Mouse (Mus musculus) c-Kit-positive CD71-negative TER-119-negative erythroid progenitor cells, embryonic 14.5 days (primary cell): ENCODE data around the gene Hmcn2.
A peak's percentile ranks its signal among the peaks of the same experiment; 100 is the strongest.

ENCODE experiments used
- DNase-seq: peaks from one replicate; pipeline ENCODE4 v3.0.0-alpha.2; 2013; ENCODE audit warnings: low read depth

The Hmcn2 gene

DNA sequence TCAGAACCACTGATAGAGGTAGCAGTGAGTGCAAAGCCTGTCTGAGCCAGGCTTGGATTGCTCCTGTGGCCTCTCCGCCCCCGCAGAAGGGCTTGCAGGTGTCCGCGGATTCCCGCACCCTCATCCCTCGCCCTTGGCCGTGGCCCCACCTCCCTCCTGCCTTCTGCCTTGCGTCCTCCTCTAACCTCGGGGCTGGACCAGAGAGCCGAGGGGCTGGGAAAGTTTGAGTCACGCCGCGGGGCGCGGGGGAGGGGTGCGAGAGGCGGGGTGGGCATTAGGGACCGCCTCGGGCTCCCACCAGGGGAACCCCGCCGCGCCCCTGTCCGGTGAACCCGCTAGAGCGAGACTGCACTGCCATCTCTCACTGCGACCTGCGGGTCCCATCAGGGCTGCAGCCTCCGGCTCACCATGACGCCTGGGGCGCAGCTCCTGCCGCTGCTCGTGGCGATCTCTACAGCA is at the start of gene Hmcn2:
Gene Hmcn2, plus strand, starts transcription at position 409 of the 459 bp plus-strand sequence.
- no peak for DNase-seq

DNA sequence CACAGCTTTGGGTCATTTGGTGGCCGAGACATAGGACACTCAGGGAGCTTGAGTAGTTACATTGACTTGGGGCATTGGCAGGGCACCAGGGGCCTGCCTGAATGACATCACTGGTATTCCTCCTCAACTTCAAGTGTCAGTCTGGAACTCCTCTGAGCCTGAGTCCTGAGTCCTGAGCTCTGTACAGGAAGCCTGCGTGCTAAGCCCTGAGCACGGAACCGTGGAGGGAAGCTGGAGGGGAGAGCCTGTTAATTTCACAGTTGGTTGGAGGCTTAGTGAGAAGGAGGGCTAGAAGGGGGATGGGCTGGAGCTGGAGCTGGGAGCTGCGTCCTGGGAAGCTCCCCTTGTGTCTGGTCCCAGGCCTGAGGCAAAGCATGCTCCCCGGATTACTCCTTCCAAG is 46.8 kb upstream of the Hmcn2 start:
- DNase-seq, result no peak

DNA sequence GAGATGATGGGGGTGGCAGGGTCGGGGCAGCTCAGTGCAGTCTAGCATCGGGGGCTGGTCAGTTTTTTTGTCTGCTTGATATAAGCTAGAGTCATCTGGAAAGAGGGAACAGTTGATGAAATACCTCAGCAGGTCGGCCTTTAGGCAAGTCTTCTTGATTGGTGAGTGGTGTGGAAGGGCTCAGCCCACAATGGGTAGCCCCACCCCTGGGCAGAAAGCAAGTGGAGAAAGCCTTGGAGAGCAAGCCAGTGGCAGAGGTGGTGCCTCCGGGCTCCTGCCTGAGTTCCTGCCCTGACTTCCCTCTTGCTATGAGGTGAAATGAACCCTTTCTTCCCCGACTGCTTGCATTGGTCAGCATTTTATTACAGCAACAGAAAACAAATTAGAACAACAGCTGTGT is 45.6 kb upstream of the Hmcn2 start:
- no peak for DNase-seq

DNA sequence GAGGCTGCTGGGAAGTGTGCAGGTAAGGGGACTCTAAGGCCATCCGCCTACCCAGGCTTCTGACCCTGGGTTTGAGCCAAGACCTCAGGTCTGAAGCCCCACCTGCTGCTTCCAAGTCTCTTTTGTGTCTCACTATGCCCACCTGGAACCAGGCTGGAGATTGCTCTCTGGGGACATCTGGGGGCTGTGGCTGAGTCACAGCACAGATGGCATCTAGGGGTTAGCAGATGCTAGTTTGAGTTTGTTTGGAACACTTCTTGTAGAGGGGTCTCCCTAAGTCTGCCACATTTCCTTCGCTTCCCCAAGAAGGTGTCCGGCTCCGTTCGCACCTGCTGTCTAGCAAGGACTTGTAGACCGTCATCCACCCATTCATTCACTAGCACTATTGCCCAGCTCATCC is 45.0 kb upstream of the Hmcn2 start:
- no peak for DNase-seq

DNA sequence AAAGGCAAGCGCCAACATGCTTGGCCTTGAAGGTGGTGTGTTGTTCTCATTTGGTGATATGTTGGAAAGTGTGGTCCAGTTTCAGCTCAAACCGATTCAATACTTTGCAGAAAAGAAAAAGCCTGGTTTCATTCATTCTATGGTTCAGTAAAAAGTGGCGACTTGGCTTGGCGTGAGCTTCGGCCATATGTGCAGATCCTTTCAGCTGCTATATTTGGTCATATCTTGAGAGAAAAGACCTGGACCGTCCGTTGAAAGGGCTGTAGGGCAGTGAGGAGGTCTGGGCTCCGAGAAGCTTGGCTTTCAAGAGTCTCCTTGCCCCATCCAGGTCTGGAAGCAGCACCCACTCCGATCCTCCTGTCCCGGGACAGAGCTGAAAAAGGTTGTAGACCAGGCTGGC is 44.4 kb upstream of the Hmcn2 start:
- DNase-seq, result no peak

DNA sequence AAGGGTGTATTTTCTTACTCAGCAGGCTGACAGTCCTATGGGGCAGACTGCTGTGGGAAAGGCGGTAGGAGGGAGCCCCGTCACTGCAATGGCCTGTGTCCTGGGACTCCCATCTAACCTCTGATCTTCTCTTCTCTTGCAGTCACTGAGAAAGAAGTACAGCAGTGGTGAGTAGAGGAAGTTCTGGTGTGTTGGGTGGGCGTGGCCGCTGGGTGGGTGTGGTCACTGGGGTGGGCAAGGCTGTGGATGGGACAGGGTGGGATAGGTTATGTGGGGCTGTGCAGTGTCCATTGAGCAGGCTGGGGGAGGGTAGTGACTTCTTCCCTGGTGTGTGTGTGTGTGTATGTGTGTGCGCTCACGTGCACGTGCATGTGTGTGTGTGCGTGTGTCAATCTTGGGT is 43.7 kb upstream of the Hmcn2 start:
- DNase-seq, result no peak

DNA sequence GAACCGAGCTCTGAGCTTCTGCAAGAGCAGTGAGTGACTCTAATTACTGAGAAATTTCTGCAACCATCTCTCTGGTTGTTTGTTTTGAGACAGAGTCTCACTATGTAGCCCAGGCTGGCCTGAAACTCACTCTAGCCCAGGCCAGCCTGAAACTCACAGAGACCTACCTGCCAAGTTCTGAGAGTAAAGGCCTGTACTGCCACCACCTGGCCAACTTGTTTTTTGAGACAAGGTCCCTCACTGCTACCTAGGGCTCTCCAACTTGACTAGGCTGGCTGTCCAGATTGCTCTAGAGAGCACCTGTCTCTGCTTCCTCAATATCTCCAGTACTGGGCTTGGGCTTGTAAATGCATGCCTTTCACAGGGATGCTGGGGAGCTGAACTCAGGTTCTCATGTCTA is 43.1 kb upstream of the Hmcn2 start:
- no peak for DNase-seq

DNA sequence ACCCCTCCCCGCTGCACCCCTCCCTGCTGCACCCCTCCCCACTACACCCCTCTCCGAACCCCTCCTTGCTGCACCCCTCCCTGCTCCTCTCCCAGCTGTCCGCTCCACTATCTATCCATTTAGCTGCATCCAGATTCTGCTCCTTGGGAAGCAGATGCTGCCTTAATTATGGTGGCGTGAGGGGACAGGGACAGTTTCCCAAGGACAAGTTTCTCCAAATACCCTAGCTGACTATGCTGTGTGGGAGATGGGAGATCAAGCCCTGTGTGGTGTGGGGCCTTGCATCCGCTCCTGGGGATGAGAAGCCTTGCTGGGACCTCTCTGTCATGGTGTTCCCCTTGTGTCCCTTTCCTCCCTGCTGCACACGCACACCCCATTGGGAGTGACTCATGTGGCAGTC is 39.2 kb upstream of the Hmcn2 start:
- no peak for DNase-seq

DNA sequence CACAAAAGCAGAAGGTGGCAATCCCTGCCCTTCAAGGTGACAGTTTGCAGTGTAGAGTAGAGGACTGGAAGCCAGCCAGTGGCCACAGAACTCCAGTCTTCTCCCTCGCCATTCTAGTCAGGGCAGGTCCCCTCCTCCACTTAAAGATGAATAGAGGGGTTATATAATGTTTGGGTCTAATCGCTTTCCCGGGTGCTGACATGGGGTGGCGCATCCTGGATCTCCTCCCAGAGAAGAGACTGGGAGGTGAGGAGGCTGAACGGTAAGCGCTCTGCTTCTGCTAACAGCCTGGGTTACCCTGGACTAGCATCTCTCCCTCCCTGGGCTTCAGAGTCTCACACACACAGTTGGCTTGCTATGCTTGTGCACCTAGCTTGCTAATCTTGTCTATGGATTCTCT is 36.4 kb upstream of the Hmcn2 start:
- no peak for DNase-seq

DNA sequence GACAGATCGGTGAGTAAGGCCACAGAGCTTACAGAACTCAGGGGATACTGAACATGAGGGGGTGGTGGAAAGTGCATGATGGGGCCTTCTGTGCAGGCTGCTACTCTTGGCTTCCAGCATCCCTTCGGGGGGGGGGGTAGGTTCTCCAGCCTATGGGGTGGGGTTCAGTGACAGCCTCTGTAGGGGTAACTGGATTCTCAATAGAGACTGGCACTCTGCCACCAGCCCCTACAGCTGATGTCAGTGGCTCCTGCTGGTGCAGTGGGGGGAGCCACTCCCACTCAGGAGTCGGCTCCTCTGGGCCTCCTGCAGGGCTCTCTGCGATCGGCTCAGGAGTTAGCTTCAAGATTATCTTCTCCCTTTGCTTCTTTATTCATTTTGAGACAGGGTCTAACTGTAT is 35.7 kb upstream of the Hmcn2 start:
- DNase-seq, result no peak

DNA sequence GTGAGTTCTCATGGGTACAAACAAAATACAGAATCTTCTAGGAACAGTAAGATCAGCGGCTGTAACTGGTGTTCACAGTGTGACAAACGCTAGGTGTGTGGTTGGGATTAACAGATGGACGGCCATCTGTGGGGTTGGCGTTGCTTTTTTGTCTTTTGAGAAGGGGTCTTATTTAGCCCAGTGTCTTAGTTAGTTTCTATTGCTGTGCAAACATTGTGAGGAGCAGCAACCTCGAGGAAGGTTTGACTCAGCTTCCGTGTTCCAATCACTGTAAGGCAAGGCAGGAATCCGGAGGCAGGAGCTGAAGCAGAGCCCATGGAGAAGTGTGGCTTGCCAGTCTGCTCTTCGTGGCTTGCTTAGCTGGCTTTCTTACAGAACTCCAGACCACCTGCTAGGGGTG is 33.1 kb upstream of the Hmcn2 start:
- no peak for DNase-seq

DNA sequence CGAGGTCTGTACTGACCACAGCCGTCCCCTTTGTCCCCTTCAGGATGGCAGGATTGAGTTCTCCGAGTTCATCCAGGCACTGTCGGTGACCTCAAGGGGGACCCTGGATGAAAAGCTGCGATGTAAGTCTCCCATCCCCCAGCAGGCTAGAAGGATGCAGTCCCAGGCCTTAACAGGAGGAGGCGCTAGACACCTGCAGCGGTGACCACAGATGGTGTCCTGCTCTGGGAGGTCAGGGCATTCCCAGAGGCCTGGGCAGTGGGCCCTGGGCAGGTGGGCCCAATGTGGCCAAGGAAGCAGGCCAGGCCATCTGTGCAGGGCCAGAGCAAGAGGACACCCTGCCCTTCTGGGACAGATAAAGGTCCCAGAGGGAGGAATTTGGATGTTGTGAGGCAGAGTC is 31.9 kb upstream of the Hmcn2 start:
- DNase-seq, result no peak

DNA sequence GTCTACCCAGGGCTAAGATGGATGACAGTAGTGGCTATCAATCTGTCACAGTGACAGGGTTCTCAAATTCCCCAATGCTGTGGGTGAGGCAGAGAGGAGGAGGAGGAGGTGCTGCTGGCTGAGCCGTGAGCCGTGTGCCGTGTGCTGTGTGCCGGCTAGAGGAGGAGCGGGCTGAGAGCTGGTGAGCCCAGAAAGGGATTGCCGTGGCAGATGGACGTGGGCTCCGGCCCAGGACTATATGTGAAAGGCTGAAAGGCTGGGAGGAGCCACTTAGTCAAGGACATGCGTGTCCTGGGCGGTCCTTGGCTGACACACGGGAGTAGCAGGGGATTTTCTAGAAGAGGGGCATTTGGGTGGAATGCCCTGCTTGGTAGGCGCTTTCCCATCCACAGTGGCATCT is 31.3 kb upstream of the Hmcn2 start:
- DNase-seq, result no peak

DNA sequence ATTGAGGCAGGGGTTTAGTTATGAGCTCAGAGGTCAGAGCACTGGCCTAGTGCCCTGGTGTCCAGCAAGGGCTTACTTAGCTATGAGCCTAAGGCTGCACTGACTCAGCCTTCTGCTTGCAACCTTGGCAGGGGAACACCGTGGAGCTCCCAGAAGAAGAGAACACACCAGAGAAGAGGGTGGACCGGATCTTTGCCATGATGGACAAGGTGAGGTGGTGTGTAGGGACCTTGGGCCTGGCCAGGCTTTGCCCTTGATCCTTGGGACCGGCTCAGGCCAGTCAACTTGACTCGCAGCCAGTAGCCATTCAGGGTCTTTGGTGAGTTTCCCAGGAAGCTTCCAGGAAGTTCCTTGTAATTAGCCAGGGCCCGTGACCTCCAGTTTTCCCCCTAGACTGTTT is 29.7 kb upstream of the Hmcn2 start:
- no peak for DNase-seq

DNA sequence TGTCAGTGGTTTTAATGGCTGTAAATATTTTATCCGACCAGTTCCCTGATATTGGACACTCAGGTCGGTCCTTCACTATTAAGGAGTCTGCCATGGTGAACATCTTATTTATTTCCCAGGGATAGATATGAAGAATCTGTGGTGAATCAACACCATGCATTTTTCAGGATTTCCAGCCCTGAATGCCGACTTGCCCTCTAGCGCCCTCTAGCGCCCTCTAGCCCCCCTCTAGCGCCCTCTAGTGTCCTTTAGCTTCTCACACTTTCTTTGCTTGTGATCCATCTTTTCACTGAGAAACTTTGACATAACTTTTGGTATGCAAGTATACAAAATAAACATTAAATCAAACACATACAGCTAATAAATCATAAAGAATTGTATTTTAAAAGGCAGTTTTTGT is 22.8 kb upstream of the Hmcn2 start:
- DNase-seq, result peak; percentile 49

DNA sequence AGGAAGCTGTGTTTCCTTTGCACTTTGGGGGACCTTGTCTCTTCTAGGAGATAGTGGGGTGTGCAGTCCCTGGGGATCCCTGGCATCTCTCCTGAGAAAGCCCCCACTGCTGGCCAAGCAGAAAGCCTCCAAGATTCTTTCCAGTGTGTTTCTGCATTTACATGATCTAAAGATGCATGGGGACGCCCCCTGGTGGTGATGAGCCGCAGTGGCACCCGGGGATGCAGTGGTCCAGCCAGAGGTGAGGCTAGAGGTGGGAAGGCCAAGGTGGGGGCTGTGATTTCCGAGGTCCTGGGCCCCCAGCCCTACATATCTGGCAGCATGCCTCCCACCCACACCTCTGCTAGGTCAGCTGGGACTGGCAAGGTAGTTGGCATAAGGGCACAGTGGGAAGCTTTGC is 19.2 kb upstream of the Hmcn2 start:
- peak; percentile 49 for DNase-seq

DNA sequence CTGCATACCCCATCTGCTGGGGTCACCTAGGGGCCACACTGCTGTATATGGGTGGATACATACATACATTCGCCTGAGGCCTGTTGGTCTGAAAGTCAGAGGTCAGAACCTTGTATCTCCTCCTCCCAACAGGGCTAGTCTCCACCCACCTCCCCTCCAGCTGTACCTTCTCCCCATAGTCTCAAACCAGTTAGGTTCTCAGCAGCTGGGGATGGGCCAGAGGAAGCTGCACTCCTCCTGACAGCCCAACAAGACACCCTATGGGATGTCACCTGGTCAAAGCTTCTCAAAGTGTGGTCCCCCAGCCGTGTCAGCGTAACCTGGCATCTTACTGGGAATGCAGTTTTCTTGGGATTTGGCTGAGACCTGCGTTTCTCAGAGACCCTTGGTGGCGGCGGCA is 17.8 kb upstream of the Hmcn2 start:
- no peak for DNase-seq

DNA sequence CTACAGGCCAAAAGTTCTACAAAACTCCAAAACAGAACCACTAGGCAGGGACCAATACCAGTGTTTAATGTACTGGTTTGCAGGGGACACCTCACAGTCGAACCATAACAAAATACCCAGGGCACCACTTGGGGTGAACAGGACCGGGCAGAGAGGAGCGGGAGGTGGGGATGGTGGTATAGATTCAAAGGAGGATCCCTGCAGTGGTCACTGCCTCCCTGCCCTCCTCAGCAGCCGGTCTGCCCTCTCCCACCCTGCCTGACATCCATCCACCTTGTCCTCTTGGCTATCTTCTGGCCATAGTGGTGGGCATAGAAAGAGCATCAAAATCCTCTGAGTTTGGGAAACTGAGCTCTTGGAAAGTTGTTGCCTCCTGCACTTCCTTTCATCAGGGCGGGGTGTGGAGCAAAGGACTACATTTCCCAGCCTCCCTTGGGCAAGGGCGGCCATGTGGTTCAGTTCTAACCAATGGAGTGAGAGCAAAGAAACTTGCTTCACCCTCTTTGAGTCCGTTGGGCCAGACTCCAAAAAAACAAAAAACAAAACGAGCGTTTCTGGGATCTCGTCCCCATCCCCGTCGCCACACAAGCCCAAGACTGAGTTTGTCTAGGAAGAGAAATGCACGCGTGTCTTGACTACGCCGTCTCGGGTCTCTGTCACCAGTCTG is 16.5 kb upstream of the Hmcn2 start:
- DNase-seq, result no peak

DNA sequence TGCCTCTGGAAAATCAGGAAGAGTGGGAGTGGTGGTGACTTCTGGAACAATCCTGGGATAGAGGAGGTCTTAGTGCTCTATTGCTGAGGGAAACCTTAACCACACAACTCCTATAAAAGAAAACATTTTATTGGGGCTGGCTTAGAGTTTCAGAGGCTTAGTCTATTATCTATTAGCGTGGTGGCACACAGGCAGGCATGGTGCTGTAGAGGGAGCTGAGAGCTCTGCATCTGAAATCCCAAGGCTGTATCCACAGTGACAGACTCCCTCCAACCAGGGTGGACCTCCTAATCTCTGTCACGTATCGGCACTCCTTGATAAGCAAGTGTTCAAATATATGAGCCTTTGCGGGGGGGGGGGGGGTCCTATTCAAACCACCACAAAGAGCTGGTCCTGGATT is 15.4 kb upstream of the Hmcn2 start:
- DNase-seq, result no peak

DNA sequence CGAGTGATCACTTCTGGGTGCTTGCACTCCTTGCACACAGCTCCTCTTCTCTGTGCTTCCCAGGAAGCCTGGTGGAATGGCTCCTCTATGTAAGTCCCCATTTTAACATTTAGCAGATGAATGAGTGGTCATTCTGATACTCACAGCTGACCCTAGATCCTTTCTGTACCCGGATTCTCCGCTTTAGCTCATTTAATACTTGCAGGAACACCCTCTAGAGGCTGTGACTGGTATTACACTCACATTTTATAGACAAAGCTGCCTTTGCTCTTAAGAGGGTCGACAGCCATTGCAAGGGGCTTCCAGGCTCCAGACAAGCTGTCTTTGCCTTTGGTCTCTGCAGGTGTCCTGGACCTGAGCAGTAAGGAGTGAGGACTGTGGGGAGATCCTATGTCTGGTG is 14.9 kb upstream of the Hmcn2 start:
- peak; percentile 60 for DNase-seq

DNA sequence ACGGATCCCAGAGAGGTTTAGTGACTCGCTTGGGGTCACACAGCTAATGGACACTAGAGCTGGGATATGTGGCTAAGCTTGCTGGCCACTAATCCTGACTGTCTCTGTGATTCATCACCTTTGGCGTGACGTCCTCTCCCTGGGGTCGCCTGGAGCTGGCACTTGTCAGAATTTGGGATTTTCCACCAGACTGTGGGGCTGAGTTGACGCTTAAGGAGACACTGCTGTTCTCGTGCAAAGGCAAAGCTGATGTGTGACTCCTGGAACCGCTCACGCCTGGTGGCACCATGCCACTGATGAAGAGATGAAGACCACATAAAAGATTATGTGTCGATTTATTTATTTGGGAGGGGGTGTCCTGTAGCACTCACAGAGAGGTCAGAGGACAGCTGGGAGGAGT is 14.2 kb upstream of the Hmcn2 start:
- DNase-seq, result no peak

DNA sequence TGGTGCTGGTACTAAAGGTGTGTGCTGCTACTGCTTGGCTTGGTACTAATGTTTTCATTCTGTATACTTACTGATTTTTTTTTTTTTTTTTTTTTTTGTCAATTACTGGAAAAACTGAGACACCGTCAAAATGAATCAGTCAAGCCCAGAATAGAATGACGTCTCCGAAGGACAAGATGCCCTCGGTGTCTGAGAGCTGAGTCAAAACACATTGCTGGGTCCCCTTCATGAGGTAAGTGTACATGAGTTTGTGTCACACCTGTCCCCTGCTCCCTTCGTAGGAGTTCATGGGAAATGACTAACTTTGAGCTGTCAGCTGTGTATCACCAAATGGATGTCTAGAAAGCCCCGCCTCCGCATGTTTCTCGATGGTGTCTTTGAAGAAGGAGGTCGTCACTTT is 11.0 kb upstream of the Hmcn2 start:
- DNase-seq, result no peak

DNA sequence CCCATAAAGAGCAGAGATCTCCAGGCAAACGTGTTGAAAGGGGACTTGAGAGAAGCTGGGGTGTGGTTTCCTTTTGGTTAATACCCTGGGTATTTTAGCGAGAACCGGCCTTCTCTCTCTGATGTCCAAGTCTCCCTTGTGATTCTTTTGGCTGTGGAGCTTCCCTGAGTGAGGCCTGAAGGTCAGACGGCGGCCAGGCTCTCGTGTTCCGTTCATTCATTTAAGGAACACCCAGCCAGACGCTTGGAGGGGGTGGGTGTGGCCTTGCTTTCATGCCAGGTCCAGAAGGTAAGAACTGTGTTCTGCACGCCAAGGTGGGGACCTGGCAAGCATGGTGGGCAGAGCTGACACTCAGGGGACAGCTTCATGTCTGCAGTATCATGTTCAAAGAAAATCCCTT is 10.0 kb upstream of the Hmcn2 start:
- no peak for DNase-seq

DNA sequence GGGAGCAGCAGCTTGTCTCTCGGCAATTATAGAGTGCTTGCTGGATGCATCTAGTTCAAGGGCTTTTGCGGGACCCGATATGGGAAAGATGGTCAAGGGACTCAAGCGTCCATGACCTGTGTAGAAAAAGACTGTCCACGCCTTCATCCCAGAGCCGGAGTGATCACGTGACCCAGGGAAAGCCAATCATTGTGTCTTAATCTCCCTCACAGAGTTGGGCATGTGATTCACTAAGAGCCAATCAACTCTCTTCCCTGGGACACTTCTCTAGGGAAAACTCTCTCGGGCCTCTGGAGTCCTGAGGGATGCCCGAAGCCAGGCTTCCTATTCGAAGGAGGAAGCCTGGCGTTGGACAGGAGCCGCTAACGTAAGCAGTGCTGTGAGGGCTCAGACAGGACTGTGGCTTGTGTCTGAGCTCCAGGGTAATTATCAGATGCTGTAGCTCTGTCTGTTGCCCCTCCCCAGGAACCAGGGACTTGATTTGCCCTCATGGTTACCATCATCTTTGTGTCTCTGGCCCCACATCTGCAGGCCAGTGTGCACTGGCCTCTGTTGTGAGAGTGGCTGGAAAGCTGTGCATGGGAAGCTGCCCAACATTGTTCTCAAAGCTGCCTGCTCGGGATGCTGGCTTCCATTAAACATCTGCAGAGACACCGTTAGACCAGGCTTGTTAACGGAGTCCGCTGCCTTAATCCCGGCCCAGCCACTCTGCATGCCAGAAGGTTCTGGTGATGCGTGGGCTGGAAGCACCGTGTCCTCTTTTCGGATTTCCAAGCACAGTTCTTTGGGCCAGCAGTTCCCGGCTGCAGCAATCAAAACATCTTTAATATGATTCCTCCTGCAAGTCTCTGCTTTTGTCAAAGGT is 9.2 kb upstream of the Hmcn2 start:
- DNase-seq, result no peak
